Mouse (Mus musculus) forebrain, embryonic 11.5 days (tissue): ENCODE measurements around the gene Gm49322. TPM values are rescaled to one million over a fixed set of nuclear protein-coding genes. Genes with fewer than 3 reads are reported as not detected.

Source experiments
- ATAC-seq: fragments of 200-750 bp; cut with Nextera tagmentation; replicated peaks from 2 replicates; pipeline ENCODE4 v1.8.0; 2017; ENCODE audit warnings: moderate TSS enrichment; ENCODE audit not compliant: low FRiP score
- DNase-seq: peaks from one replicate; pipeline ENCODE4 v3.0.0-alpha.2; 2017; ENCODE audit warnings: low spot score
- H3K27ac ChIP-seq: fragments of 300-500 bp; sonication (generic); 2 replicates; pipeline ENCODE4 v1.5.1; 2014; ENCODE audit warnings: low read depth, low read length
- H3K27me3 ChIP-seq: fragments of 300-500 bp; sonication (generic); 2 replicates; pipeline ENCODE4 v1.6.1; 2014; ENCODE audit warnings: mild to moderate bottlenecking, low read length, mixed read lengths; ENCODE audit not compliant: control insufficient read depth, insufficient read depth
- H3K36me3 ChIP-seq: fragments of 300-500 bp; sonication (generic); 2 replicates; pipeline ENCODE4 v1.6.1; 2014; ENCODE audit warnings: mild to moderate bottlenecking, low read length, moderate library complexity, mixed read lengths; ENCODE audit not compliant: control insufficient read depth, insufficient read depth
- H3K4me1 ChIP-seq: fragments of 300-500 bp; sonication (generic); replicated peaks from 2 replicates; pipeline ENCODE4 v1.6.1; 2014; ENCODE audit warnings: low read length, mixed read lengths; ENCODE audit not compliant: control insufficient read depth, insufficient read depth
- H3K4me2 ChIP-seq: fragments of 300-500 bp; sonication (generic); 2 replicates; pipeline ENCODE4 v1.6.1; 2014; ENCODE audit warnings: low read depth, mild to moderate bottlenecking, low read length, moderate library complexity, mixed read lengths; ENCODE audit not compliant: severe bottlenecking
- H3K4me3 ChIP-seq: fragments of 300-500 bp; sonication (generic); 2 replicates; pipeline ENCODE4 v1.5.1; 2014; ENCODE audit warnings: low read depth, low read length
- H3K9ac ChIP-seq: fragments of 300-500 bp; sonication (generic); 2 replicates; pipeline ENCODE4 v1.6.1; 2014; ENCODE audit warnings: low read length
- H3K9me3 ChIP-seq: fragments of 300-500 bp; sonication (generic); 2 replicates; pipeline ENCODE4 v1.6.1; 2016; ENCODE audit warnings: low read length, mixed read lengths; ENCODE audit not compliant: control insufficient read depth
- WGBS: fragments of 180-500 bp; shearing (Covaris S2); extraction: QIAGEN DNeasy Blood & Tissue Kit; methylation state at CpG from one replicate; pipeline ENCODE4 v1.1.7; 2014; 5-methylcytosine and 5-hydroxymethylcytosine counted together
- polyA plus RNA-seq: library from polyadenylated mRNA; unstranded; fragments of >200 nt; fragmentation: Nextera tagmentation; extraction: Ambion mirVana; gene quantifications from 2 replicates; pipeline ENCODE4 v1.2.1, GENCODE M21; 2014

The Gm49322 gene
- polyA plus RNA-seq, 1 experiment from 2014 or later: 4.7 TPM

DNA sequence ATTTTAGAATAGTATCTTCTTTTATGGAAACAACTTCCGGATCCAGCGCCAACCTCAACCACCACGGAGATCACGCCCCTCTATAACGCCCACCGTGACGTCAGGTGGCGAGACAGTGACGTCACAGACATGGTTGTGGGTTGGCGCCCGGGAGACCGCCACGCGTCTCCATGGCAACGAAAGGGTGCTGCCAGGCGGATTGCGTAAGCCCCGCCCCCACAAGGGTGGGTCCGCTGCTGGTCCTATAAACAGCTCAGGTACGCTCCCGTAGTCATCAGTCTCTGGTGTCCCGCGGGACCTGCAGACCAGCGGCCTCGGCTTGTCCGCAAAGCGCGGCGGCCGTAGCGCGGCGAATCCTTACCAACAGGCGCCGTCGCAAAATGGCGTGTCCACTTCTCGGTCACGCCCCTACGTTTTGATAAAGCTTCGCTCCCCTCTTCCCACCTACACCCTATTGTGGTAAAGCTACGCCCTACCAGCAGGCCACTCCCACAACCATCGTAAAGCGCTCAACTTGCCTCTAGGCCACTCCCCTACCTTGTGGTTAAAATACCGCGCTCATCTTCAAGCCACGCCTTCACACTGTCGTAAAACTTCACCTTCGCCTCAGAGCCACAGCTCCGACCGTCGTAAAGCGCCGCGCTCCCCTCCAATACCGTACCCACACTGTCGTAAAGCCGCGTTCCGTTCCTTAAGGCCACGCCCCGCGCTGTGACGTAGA is 16.3 kb downstream of the Gm49322 start:
- Histone ChIP-seq H3K9ac (peak overlapping the region; percentile 89), H3K4me1 (peaks cover 17% of the 10 kb centered on the region; the same call in 1 of the 2 replicates), H3K4me2 (peak overlapping the region; percentile 64), H3K36me3 (no peaks in the 10 kb centered on the region), H3K9me3 (no peaks in the 10 kb centered on the region), H3K4me3 (peak overlapping the region; percentile 84), H3K27ac (peak overlapping the region; percentile 91), H3K27me3 (no peaks in the 10 kb centered on the region)
- peak; percentile 95 for ATAC-seq
- peak; percentile 99 for DNase-seq
- under 1% methylated on average over 64 of the region's 64 CpGs for WGBS

DNA sequence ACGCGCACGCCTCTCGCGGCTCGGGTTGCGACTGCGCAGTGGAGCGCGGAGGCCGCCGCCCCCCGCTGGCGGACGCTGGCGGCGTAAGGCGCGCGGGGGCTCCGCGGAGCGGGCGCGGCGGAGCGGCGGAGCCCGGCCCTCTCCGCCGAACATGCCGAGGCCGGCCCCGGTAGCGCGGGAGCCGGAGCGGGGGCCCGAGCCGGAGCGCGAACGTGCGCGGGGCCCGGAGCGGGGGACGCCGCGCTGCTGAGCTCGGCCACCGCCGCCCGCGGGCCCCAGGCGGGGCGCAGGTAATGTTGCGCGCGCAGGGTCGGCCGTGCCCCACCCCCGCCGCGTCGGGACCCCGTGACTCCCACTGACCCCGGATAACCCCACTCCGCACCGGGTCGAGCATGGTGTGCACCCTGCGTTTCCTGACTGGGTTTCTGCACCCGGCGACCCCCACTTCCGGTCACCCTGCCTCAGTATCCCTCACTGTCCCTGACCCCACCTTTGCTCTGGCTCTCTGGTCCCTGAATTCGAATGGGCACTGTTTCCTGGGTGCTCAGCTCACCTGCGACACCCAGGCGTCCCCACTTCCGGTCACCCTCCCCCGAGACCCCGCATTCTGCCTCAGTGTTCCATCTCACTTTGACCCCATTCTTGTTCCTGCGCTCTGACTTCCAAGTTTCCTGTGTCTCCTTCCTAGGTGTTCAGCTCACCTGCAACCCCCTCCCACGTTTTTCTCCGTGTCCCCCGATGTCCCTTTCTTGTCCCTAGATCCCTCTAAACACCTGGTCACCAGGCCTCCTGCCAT is 17.0 kb downstream of the Gm49322 start, which contains the start of gene Csnk1g2:
Csnk1g2 (plus strand) TSS at position 178 of the 796 bp plus-strand sequence.
- Histone ChIP-seq H3K4me1 (peaks cover 19% of the 10 kb centered on the region; the same call in 1 of the 2 replicates), H3K4me2 (peak within 1 kb of the TSS; percentile 64), H3K9ac (peak within 1 kb of the TSS; percentile 89), H3K9me3 (no peaks in the 10 kb centered on the region), H3K4me3 (peak within 1 kb of the TSS; percentile 84), H3K27me3 (no peaks in the 10 kb centered on the region), H3K36me3 (no peaks in the 10 kb centered on the region), H3K27ac (peak within 1 kb of the TSS; percentile 91)
- WGBS: 1% methylated on average over 74 of the region's 85 CpGs
- DNase-seq (peak; percentile 79), ATAC-seq (no peak; the same call in 1 of the 2 replicates)

DNA sequence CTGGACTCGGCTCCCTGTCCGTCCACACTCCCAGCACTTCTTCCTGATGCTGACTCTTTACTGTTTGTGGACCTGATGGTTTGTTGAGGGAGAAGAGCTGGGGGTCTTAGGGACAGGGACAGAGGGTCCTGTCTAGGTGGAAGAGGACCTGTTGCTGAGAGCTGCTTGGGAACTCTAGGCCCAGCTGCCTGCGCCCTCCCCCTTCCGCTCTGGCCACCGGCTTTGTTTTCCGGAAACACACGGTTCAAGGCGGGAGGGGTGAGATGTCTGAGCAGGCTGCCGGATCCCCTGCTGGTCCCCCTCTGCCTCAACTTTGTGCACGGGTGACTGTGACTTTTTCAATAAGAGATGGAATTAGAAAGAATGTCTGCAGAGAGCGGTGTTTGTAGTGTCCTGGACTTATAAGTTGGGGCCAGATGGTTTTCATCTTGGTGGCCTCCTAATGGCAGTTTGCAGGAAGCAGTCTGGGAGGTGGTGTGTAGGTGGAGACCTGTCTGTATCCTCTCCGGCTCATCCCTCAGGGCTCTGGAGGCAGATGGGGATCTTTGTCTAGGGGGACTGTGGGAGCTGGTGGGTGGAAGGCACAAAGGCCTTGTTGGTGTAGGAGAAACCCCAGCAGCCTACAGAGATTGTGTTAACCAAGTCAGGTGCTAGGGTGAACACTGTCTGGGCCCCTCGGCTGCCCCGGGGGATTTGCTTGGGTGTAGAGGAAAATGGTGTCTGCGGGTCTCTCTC is 17.8 kb downstream of the Gm49322 start:
- peak overlapping the region; percentile 37 for H3K27ac ChIP-seq
- ATAC-seq (no peak), DNase-seq (peak; percentile 73)
- 17% methylated on average over 15 of the region's 15 CpGs for WGBS
- peak overlapping the region; percentile 84 for H3K4me3 ChIP-seq
- H3K4me1 ChIP-seq: peaks cover 19% of the 10 kb centered on the region; the same call in 1 of the 2 replicates
- H3K4me2 ChIP-seq: peak overlapping the region; percentile 64
- no peaks in the 10 kb centered on the region for H3K36me3 ChIP-seq
- H3K9ac ChIP-seq: peak overlapping the region; percentile 89
- H3K9me3 ChIP-seq: no peaks in the 10 kb centered on the region
- H3K27me3 ChIP-seq: no peaks in the 10 kb centered on the region

DNA sequence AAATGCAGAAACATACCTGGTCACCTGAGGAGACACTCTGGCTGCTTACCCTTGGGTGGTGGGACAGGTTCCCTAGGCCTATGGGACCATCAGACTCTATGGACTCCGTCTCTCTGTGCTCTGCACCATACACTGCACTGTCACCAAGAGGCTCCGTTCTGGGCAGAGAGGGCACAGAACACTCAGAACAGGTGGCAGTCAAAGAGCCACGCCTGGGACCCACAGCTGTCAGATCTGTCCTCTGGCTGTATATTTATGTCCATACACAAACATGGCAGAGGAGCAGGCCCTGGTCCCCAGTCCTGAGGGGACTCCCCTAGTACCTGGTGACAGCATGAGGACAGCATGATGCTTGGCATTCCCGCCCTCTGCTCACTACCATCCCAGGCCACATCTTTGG is 19.9 kb downstream of the Gm49322 start:
- no peak overlapping the region for H3K9ac ChIP-seq
- no peaks in the 10 kb centered on the region for H3K9me3 ChIP-seq
- WGBS: 94% methylated on average over 4 of the region's 4 CpGs
- DNase-seq: no peak
- no peak overlapping the region for H3K4me2 ChIP-seq
- H3K36me3 ChIP-seq: no peaks in the 10 kb centered on the region
- H3K27ac ChIP-seq: no peak overlapping the region
- no peak overlapping the region for H3K4me3 ChIP-seq
- peaks cover 19% of the 10 kb centered on the region; the same call in 1 of the 2 replicates for H3K4me1 ChIP-seq
- no peaks in the 10 kb centered on the region for H3K27me3 ChIP-seq
- ATAC-seq: no peak

DNA sequence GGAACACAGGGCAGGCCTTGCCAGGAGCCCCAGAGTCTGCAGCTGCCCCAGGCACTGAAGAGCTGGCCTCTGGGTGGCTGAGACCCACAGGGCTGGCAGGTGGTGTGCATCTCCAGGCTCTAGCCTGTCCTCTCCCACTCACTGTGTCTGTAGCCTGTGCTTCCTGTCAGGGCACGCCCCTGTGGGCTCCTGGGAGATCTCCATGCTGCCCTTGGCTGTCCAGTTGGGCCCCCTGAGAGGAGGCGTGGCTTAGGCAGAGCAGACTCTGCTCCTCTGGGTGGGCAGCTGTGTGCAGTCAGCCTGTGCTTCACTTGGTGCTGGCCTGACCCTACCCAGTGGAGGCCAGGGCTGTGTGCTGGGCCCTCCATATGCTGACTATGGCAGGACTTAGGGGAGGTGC is 21.9 kb downstream of the Gm49322 start:
- DNase-seq (no peak), ATAC-seq (no peak)
- Histone ChIP-seq H3K4me3 (no peak overlapping the region), H3K27me3 (no peaks in the 10 kb centered on the region), H3K27ac (no peak overlapping the region), H3K36me3 (no peaks in the 10 kb centered on the region), H3K4me1 (peaks cover 15% of the 10 kb centered on the region; the same call in 1 of the 2 replicates), H3K9ac (no peak overlapping the region), H3K4me2 (no peak overlapping the region), H3K9me3 (no peaks in the 10 kb centered on the region)
- WGBS: 62% methylated on average over 2 of the region's 2 CpGs

DNA sequence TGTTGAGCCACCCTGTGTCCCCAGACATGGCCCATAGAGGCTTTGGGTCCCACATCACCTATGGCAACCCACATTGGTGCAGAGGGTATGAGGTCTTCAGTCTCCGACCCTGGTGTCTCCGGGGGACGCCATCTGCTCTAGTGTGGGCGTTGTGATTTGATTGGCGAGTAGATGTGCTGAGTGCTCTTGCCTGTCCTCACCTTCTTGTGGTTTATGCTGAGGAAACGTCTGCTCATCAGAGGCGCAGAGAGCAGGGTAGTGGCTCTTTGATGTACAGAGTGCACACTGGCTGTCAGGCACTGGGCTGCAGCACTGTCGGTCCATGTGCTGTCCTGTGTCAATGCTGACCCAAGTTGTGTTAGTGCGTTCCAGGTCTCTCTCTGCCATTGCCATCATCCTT is 23.1 kb downstream of the Gm49322 start:
- ATAC-seq (no peak), DNase-seq (no peak)
- no peaks in the 10 kb centered on the region for H3K27me3 ChIP-seq
- H3K9ac ChIP-seq: no peak overlapping the region
- no peak overlapping the region for H3K4me2 ChIP-seq
- H3K27ac ChIP-seq: no peak overlapping the region
- H3K4me1 ChIP-seq: peaks cover 8% of the 10 kb centered on the region; the same call in 1 of the 2 replicates
- H3K9me3 ChIP-seq: no peaks in the 10 kb centered on the region
- no peak overlapping the region for H3K4me3 ChIP-seq
- WGBS: 90% methylated on average over 9 of the region's 9 CpGs
- H3K36me3 ChIP-seq: no peaks in the 10 kb centered on the region

DNA sequence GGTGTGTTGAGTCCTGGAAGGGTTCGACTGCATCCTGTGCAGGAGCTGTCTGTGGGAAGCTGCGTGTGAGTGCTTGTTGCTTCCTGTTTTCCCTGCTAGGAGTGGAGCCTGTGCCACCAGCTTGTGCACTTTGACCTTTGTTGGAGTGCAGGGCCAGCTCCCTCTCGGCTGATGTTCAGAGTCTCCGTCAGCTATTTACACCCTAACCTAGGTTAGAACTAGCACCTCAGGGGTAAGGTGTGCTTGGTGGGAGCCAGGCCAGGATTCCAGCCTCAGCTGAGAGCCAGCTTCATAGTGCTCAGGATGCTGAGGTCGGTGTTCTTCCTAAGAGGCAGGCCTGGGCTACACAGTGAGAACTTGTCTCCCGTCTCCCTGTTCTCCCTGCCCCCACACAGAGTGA is 29.5 kb downstream of the Gm49322 start:
- Histone ChIP-seq H3K27me3 (no peaks in the 10 kb centered on the region), H3K36me3 (peaks cover 20% of the 10 kb centered on the region), H3K4me3 (no peak overlapping the region), H3K27ac (no peak overlapping the region), H3K9ac (no peak overlapping the region), H3K4me1 (no peaks in the 10 kb centered on the region), H3K9me3 (no peaks in the 10 kb centered on the region), H3K4me2 (no peak overlapping the region)
- WGBS: 90% methylated on average over 6 of the region's 6 CpGs
- ATAC-seq (no peak), DNase-seq (no peak)

DNA sequence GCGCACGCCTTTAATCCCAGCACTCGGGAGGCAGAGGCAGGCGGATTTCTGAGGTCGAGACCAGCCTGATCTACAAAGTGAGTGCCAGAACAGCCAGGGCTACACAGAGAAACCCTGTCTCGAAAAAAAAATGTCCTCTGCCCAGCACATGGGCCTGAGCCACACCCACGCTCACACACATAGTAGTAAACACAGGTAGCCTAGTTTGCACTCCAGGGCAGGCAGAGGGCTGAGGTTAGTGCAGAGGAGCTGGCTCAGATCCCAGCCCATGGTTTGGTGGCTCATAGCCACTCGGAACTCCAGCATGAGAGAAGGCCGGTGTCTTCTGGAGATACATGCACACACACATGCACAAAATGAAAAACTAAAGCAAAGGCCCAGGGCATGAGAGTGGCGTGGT is 41.1 kb downstream of the Gm49322 start:
- Histone ChIP-seq H3K27me3 (no peaks in the 10 kb centered on the region), H3K9me3 (no peaks in the 10 kb centered on the region), H3K4me2 (no peak overlapping the region), H3K4me3 (no peak overlapping the region), H3K9ac (no peak overlapping the region), H3K27ac (no peak overlapping the region), H3K36me3 (no peaks in the 10 kb centered on the region; the same call in 1 of the 2 replicates), H3K4me1 (no peaks in the 10 kb centered on the region)
- ATAC-seq: no peak
- DNase-seq: no peak
- 92% methylated on average over 10 of the region's 10 CpGs for WGBS
